19 mouse cellular contexts compared by ENCODE assay signal in genomic region chr4:45749449-45749848, GRCm38 (mm10).
"Had no signal": no experiment of that assay in that cellular context is flagged by ENCODE, and none has a peak within 500 bp of the region (broad histone marks: within the 10 kb centered on the region; RNA-seq: fewer than 3 reads in every experiment).

No protein-coding gene starts in this region.

- H3K9ac ChIP-seq: intestine, embryonic 15.5 days; limb, embryonic 13.5 days; liver, embryonic 12.5 days; liver, embryonic 15.5 days; neural tube, embryonic 13.5 days had no signal

- H3K9me3 ChIP-seq: intestine, embryonic 15.5 days; limb, embryonic 10.5 days; limb, embryonic 13.5 days; liver, embryonic 12.5 days; liver, embryonic 15.5 days; midbrain, embryonic 10.5 days; neural tube, embryonic 13.5 days had no signal

- H3K4me3 ChIP-seq: intestine, embryonic 15.5 days; limb, embryonic 10.5 days; limb, embryonic 13.5 days; liver, embryonic 12.5 days; liver, embryonic 15.5 days; megakaryocyte, embryonic 14.5 days; midbrain, embryonic 10.5 days; neural tube, embryonic 13.5 days had no signal

- ATAC-seq: intestine, embryonic 15.5 days; liver, embryonic 12.5 days had no signal

- H3K4me1 ChIP-seq: megakaryocyte, embryonic 14.5 days had no signal

- DNase-seq: kidney, adult 11 months; kidney, adult 8-10 months; kidney, postnatal 14 days; kidney, postnatal 4 days; layer of hippocampus, adult 9-11 months; liver; lung, adult 18-20 months; lung, postnatal 4 days; midbrain, embryonic 14.5 days; thymus, adult 18-20 months; thymus, postnatal 4 days had no signal

- H3K27me3 ChIP-seq: intestine, embryonic 15.5 days had no signal

- H3K4me2 ChIP-seq: intestine, embryonic 15.5 days; limb, embryonic 13.5 days; liver, embryonic 12.5 days; liver, embryonic 15.5 days; neural tube, embryonic 13.5 days had no signal

- H3K27ac ChIP-seq: intestine, embryonic 15.5 days; limb, embryonic 10.5 days; limb, embryonic 13.5 days; liver, embryonic 12.5 days; liver, embryonic 15.5 days; midbrain, embryonic 10.5 days; neural tube, embryonic 13.5 days had no signal

- H3K36me3 ChIP-seq: intestine, embryonic 15.5 days; limb, embryonic 10.5 days; limb, embryonic 13.5 days; liver, embryonic 12.5 days; liver, embryonic 15.5 days; midbrain, embryonic 10.5 days; neural tube, embryonic 13.5 days had no signal
